Mouse (Mus musculus) embryonic facial prominence, embryonic 12.5 days (tissue): ENCODE measurements around the gene Peg10. TPM values are rescaled to one million over a fixed set of nuclear protein-coding genes. Genes with fewer than 3 reads are reported as not detected.
"Not testable (repeated sequence)": the region's sequence is repeated elsewhere in the genome, so short reads cannot be mapped to it uniquely, and the experiment has no call there.

Experiments used
- ATAC-seq: fragments of 200-750 bp; cut with Nextera tagmentation; 2 replicates; pipeline ENCODE4 v1.8.0; 2017; ENCODE audit not compliant: insufficient number of reproducible peaks, insufficient read depth, low FRiP score, low TSS enrichment
- H3K27ac ChIP-seq: fragments of 300-500 bp; sonication (generic); 2 replicates; pipeline ENCODE4 v1.5.1; 2016; ENCODE audit warnings: mild to moderate bottlenecking
- H3K27me3 ChIP-seq: fragments of 300-500 bp; sonication (generic); 2 replicates; pipeline ENCODE4 v1.6.1; 2016; ENCODE audit warnings: mild to moderate bottlenecking, moderate library complexity
- H3K36me3 ChIP-seq: fragments of 300-500 bp; sonication (generic); 2 replicates; pipeline ENCODE4 v1.6.1; 2016; ENCODE audit warnings: mild to moderate bottlenecking
- H3K4me1 ChIP-seq: fragments of 300-500 bp; sonication (generic); 2 replicates; pipeline ENCODE4 v1.6.1; 2016
- H3K4me2 ChIP-seq: fragments of 300-500 bp; sonication (generic); replicated peaks from 2 replicates; pipeline ENCODE4 v1.6.1; 2016; ENCODE audit warnings: mild to moderate bottlenecking, moderate library complexity
- H3K4me3 ChIP-seq: fragments of 300-500 bp; sonication (generic); 2 replicates; pipeline ENCODE4 v1.5.1; 2016; ENCODE audit warnings: mild to moderate bottlenecking
- H3K9ac ChIP-seq: fragments of 300-500 bp; sonication (generic); 2 replicates; pipeline ENCODE4 v1.6.1; 2016; ENCODE audit warnings: mild to moderate bottlenecking, moderate library complexity
- H3K9me3 ChIP-seq: fragments of 300-500 bp; sonication (generic); 2 replicates; pipeline ENCODE4 v1.6.1; 2016; ENCODE audit warnings: mild to moderate bottlenecking, moderate library complexity
- WGBS: fragments of 180-500 bp; shearing (Covaris S2); methylation state at CpG from one replicate; pipeline ENCODE4 v1.1.7; 2016; 5-methylcytosine and 5-hydroxymethylcytosine counted together
- polyA plus RNA-seq: library from polyadenylated mRNA; unstranded; fragments of >200 nt; fragmentation: Nextera tagmentation; extraction: Ambion mirVana; gene quantifications from 2 replicates; pipeline ENCODE4 v1.2.1, GENCODE M21; 2016

Peg10 gene
- polyA plus RNA-seq, 1 experiment from 2014 or later = 11.5 TPM

DNA sequence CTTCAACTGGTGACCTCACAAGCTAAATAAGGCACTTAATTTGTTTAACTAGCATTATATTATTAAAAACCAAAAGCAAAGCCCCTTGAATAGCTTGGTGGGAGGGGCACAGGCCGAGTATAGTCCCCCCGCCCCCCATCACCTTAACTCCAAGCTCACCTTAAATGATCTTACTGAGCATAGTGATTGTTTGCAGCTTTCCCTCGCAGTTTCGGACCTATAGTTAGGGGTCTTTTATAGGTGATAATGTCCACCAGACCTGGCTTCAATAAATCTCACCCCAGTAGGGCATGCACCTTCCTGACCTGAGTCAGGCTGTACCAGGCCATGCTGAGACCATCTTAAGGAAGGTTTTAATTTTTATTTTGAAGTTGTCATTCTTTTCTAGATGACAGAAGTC is 4.2 kb downstream of the Peg10 start:
- 60% methylated on average over 4 of the region's 4 CpGs for WGBS
- H3K27ac ChIP-seq = no peak overlapping the region
- no peaks in the 10 kb centered on the region for H3K4me1 ChIP-seq
- H3K27me3 ChIP-seq = no peaks in the 10 kb centered on the region
- H3K4me2 ChIP-seq = peak overlapping the region; percentile 22; the same call in 1 of the 2 replicates
- ATAC-seq = no peak
- peaks cover 19% of the 10 kb centered on the region for H3K36me3 ChIP-seq
- no peak overlapping the region for H3K4me3 ChIP-seq
- no peak overlapping the region for H3K9ac ChIP-seq
- peaks cover 38% of the 10 kb centered on the region for H3K9me3 ChIP-seq

DNA sequence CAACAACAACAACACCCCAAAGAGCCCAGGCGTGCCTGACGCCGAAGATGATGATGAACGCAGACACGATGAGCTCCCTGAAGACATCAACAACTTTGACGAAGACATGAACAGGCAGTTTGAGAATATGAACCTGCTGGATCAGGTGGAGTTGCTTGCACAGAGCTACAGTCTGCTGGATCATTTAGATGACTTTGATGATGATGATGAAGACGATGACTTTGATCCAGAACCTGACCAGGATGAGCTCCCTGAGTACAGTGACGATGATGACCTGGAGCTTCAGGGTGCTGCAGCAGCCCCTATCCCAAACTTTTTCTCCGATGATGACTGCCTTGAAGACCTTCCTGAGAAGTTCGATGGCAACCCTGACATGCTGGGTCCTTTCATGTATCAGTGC is 7.2 kb downstream of the Peg10 start:
- ATAC-seq = no peak
- H3K36me3 ChIP-seq = peaks cover 29% of the 10 kb centered on the region
- no peak overlapping the region for H3K4me3 ChIP-seq
- peaks cover 16% of the 10 kb centered on the region for H3K9me3 ChIP-seq
- no peak overlapping the region for H3K27ac ChIP-seq
- H3K4me2 ChIP-seq = no peak overlapping the region
- no peaks in the 10 kb centered on the region for H3K4me1 ChIP-seq
- H3K9ac ChIP-seq = no peak overlapping the region
- no peaks in the 10 kb centered on the region for H3K27me3 ChIP-seq
- WGBS = 91% methylated on average over 10 of the region's 10 CpGs

DNA sequence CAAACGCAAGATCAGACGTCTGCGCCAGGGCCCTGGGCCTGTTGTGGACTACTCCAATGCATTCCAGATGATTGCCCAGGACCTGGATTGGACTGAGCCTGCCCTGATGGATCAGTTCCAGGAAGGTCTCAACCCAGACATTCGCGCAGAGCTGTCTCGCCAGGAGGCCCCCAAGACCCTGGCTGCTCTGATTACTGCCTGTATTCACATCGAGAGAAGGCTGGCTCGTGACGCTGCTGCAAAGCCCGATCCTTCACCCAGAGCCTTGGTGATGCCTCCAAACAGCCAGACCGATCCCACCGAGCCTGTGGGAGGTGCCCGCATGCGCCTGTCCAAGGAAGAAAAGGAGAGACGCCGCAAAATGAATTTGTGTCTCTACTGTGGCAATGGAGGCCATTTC is 7.8 kb downstream of the Peg10 start:
- no peak for ATAC-seq
- Histone ChIP-seq H3K4me2 (no peak overlapping the region), H3K36me3 (peaks cover 29% of the 10 kb centered on the region), H3K9ac (no peak overlapping the region), H3K4me3 (no peak overlapping the region), H3K27ac (no peak overlapping the region), H3K4me1 (no peaks in the 10 kb centered on the region), H3K27me3 (no peaks in the 10 kb centered on the region), H3K9me3 (peaks cover 16% of the 10 kb centered on the region)
- WGBS = 95% methylated on average over 16 of the region's 16 CpGs

DNA sequence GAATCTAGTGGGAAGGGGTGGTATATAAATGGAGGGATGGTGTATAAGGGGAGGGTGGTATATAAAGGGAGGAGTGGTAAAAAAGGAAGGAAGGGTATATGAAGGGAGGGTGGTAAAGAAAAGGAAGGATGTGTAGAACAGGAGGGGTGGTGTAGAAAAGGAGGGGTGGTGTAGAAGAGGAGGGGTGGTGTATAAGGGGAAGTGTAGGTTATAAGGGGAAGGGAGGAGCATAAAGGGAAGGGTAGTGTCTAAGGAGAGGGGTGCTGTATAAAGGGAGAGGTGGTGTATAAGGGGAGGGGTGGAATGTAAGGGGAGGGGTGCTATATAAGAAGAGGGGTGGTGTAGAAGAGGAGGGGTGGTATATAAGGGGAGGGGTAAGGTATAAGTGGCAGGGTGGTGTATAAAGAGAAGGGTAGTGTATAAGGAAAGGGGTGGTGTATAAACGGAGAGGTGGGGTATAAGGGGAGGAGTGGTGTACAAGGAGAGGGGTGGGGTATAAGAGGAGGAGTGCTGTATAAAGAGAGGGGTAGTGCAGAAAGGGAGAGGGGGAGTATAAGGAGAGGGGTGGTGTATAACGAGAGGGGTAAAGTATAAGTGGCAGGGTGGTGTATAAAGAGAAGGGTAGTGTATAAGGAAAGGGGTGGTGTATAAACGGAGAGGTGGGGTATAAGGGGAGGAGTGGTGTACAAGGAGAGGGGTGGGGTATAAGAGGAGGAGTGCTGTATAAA is 14.5 kb downstream of the Peg10 start:
- not testable (repeated sequence) for H3K9ac ChIP-seq, H3K4me1 ChIP-seq, H3K4me3 ChIP-seq, H3K36me3 ChIP-seq, H3K27me3 ChIP-seq, H3K9me3 ChIP-seq, H3K27ac ChIP-seq, H3K4me2 ChIP-seq
- ATAC-seq = 0 out of 2 replicates have a peak, but pooled peaks have one; percentile 17
- WGBS = 40% methylated on average over 3 of the region's 3 CpGs

DNA sequence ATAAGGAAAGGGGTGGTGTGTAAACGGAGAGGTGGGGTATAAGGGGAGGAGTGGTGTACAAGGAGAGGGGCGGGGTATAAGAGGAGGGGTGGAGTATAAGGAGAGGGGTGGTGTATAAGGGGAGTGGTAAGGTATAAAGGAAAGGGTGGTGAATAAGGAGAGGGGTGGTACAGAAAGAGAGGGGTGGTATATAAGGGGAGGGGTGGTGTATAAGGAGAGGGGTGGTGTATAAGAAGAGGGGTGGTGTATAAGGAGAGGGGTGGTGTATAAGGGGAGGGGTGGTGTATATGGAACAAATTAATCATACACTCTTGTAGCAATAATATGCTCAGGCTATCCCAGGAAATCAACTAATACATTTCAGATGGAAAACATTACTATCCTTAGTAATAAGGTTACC is 15.1 kb downstream of the Peg10 start:
- Histone ChIP-seq H3K4me3 (no peak overlapping the region), H3K9ac (no peak overlapping the region), H3K4me1 (no peaks in the 10 kb centered on the region), H3K4me2 (no peak overlapping the region), H3K36me3 (peaks cover 1% of the 10 kb centered on the region; the same call in 1 of the 2 replicates), H3K9me3 (no peaks in the 10 kb centered on the region), H3K27ac (no peak overlapping the region), H3K27me3 (no peaks in the 10 kb centered on the region)
- peak; percentile 100 for ATAC-seq
- WGBS = 48% methylated on average over 2 of the region's 2 CpGs

DNA sequence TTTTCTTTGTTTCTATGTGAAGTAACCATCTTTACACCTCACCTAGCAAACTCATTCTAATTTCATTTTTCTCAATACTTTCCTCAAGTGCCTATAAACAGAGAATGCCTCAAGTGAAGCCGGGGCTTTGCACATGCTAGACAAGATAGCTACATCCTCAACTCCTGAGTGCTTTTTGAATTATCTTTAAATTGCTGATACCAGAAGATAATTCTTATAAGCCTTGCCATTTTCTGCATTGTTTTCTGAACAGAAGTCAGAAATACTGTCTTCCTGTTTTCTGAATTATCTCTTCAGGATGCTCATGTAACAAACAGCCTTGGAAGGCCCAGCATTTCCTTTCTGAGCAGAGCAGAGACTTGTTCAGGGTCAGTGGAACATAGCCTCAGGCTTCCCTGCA is 49.2 kb downstream of the Peg10 start:
- Histone ChIP-seq H3K27me3 (no peaks in the 10 kb centered on the region), H3K9me3 (no peaks in the 10 kb centered on the region), H3K4me1 (no peaks in the 10 kb centered on the region), H3K27ac (no peak overlapping the region), H3K9ac (no peak overlapping the region), H3K4me2 (no peak overlapping the region), H3K36me3 (no peaks in the 10 kb centered on the region), H3K4me3 (no peak overlapping the region)
- 86% methylated on average over 1 of the region's 1 CpGs for WGBS
- no peak for ATAC-seq

DNA sequence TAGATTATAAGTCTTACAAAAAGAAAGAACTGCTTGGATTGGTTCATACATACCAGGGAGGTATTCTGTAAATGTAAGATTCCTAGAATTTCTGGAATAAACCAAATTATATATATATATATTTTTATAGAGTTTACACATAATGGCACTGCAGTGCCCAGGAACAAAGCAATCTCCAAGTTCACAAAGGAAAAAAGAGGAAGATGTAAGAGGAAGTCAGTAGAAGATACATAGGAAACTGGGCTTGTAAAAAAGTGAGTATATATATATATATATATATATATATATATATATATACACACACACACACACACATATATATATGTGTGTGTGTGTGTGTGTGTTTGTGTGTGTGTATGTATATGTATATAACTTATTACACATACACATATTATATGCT is 50.2 kb downstream of the Peg10 start:
- H3K4me3 ChIP-seq, H3K9me3 ChIP-seq, H3K4me1 ChIP-seq, ATAC-seq, H3K9ac ChIP-seq, H3K4me2 ChIP-seq, H3K27ac ChIP-seq, H3K27me3 ChIP-seq, H3K36me3 ChIP-seq: not testable (repeated sequence)

DNA sequence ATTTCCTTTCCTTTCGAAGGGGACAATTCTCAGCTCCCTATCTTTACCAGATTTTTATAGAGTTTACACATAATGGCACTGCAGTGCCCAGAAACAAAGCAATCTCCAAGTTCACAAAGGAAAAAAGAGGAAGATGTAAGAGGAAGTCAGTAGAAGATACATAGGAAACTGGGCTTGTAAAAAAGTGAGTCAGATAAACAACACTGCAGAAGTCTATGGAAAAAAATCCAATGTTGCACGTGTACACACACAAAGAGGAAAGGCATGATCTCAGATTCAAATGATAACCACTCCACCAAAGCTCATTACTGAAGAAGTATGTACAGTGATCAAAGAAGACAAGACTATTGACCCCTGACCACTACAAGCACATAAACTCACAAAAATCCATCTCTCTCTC is 51.3 kb downstream of the Peg10 start:
- 58% methylated on average over 2 of the region's 2 CpGs for WGBS
- Histone ChIP-seq H3K4me3 (no peak overlapping the region), H3K36me3 (no peaks in the 10 kb centered on the region), H3K4me1 (no peaks in the 10 kb centered on the region), H3K9me3 (no peaks in the 10 kb centered on the region), H3K9ac (no peak overlapping the region), H3K27me3 (no peaks in the 10 kb centered on the region), H3K27ac (no peak overlapping the region), H3K4me2 (no peak overlapping the region)
- ATAC-seq = no peak

DNA sequence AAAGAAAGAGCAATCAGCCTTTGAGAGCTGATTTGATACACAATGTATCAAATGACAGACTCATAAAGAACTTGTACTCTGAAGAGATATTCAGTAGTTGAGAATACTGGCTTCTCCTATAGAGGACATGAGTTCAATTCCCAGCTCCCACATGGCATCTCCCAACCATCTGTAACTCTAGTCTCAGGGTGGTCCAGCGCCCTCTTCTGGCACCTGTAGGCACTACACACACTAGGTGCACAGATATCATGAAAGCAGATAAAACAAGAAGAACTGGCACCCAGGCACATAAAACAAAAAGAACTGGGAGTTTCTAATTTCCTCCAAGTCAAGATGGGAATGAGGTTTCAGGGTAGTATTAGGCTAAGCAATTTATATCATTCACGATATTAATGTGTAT is 52.3 kb downstream of the Peg10 start:
- 72% methylated on average over 2 of the region's 2 CpGs for WGBS
- H3K4me3 ChIP-seq = no peak overlapping the region

DNA sequence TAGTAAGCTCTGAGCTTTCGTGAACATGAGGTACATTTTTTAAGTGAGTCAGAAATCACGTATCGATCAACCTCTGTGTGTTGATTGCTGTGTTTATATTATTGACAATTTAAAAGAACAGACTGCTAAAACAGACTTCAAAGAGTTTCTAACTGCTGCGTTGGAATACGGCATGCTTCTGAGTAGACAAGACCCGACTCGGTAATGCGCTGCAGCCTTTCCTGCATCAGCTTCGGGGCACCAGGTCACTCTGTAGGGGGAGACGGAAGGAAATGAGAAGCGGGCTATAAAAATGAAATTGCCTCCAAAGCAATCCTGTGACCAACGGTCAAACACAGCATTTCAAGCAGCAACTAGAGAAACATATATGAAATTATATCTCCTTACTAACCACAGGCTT is 59.9 kb downstream of the Peg10 start:
- H3K4me3 ChIP-seq = no peak overlapping the region
- H3K4me1 ChIP-seq = peaks cover 15% of the 10 kb centered on the region
- no peak for ATAC-seq
- no peaks in the 10 kb centered on the region for H3K36me3 ChIP-seq
- 27% methylated on average over 12 of the region's 12 CpGs for WGBS
- no peak overlapping the region for H3K27ac ChIP-seq
- no peaks in the 10 kb centered on the region for H3K9me3 ChIP-seq
- no peaks in the 10 kb centered on the region for H3K27me3 ChIP-seq
- no peak overlapping the region for H3K9ac ChIP-seq
- no peak overlapping the region for H3K4me2 ChIP-seq

More for the DNA sequence above, 52.3 kb downstream of the Peg10 start:
- no peak overlapping the region for H3K27ac ChIP-seq
- H3K36me3 ChIP-seq = no peaks in the 10 kb centered on the region
- H3K4me2 ChIP-seq = no peak overlapping the region
- ATAC-seq = no peak
- no peaks in the 10 kb centered on the region for H3K4me1 ChIP-seq
- no peaks in the 10 kb centered on the region for H3K9me3 ChIP-seq
- H3K27me3 ChIP-seq = no peaks in the 10 kb centered on the region
- no peak overlapping the region for H3K9ac ChIP-seq
